Mouse (Mus musculus) Muller cell, postnatal 12 days (primary cell): Measurements from ENCODE around the gene Gm3187.
"Not testable (repeated sequence)": the region's sequence is repeated elsewhere in the genome, so short reads cannot be mapped to it uniquely, and the experiment has no call there.

Experiments
- DNase-seq: peaks from one replicate; pipeline ENCODE4 v3.0.0-alpha.2; 2015; ENCODE audit errors: inconsistent ontology term

Gm3187 gene

GRCm38 (mm10) chr14:5483907-5484306 lies at the start of gene Gm3187:
Gm3187 (plus strand) TSS chr14:5484207.
- DNase-seq: not testable (repeated sequence)

- not testable (repeated sequence) for DNase-seq
Observed at GRCm38 (mm10) chr14:5455367-5455766, 28.6 kb upstream of the Gm3187 start, which contains the start of gene Gm3194. Gm3194 (minus strand) TSS chr14:5455467.

DNA sequence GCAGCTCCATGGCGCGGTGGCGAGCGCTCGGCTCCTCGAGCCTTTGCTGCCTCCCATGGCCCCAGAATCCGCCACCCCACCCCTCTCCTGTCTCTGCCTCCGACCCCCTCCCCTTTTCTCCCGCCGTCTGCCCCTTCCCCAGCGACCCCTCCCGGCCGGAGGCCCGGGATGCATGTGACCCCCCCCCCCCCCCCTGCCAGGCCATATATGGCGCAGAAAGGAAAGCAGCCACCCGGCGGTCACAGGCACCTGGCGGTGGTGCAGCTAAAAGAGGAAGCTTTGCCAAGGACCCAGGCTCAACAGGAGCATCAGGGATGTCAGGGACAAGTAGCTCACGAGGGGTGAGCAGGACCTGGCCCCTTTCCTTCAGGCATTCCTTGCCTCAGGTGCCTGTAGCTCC lies 23.5 kb upstream of the Gm3187 start:
- DNase-seq: not testable (repeated sequence)

GRCm38 (mm10) chr14:5477730-5478129 lies 6.3 kb upstream of the Gm3187 start, which contains the start of gene Gm8246:
Gm8246 (minus strand) TSS chr14:5477830.
- DNase-seq: not testable (repeated sequence)

GRCm38 (mm10) chr14:5501374-5501773 lies 17.4 kb downstream of the Gm3187 start, which contains the start of gene Gm3488:
Gm3488 (plus strand) TSS chr14:5501674.
- not testable (repeated sequence) for DNase-seq

DNA sequence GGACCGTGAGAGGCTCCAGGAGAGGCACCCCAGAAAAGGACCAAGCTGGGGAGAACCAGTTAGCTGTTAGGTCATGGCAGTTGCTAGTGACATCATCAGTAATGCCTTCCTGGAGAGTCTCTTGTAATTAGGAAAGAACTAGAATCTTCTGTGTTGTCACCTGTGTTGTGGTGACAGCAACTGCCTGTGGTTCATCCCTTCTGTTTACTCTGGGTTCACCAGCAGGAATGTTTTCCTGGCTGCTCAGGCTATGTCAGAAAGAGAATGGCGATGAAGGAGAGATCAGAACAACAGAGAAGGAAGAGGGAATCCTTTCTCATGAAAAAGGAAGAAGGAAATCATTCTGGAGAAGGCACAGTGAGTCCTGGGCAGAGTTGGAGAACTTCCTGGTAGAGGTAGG lies 54.2 kb downstream of the Gm3187 start, which contains the start of gene Gm3532:
Gm3532 (plus strand) TSS at position 301 of the 400 bp plus-strand sequence.
- not testable (repeated sequence) for DNase-seq
